Mouse (Mus musculus) heart, adult 11 months (tissue): ENCODE measurements around the gene Gm867.

ENCODE experiments used
- DNase-seq: peaks from one replicate; pipeline ENCODE4 v3.0.0; 2022

Gene Gm867

GRCm38 (mm10) chr10:75896208-75896607, 44.3 kb downstream of the Gm867 start:
- DNase-seq, result no peak

GRCm38 (mm10) chr10:75895730-75896129, 44.7 kb downstream of the Gm867 start:
- DNase-seq, result no peak

GRCm38 (mm10) chr10:75894601-75895000, 45.9 kb downstream of the Gm867 start:
- no peak for DNase-seq

GRCm38 (mm10) chr10:75893089-75893750, 47.3 kb downstream of the Gm867 start, which contains the start of gene Derl3:
Gene Derl3, plus strand, starts transcription at chr10:75893413.
- peak; percentile 100 for DNase-seq

GRCm38 (mm10) chr10:75889406-75890153, 50.9 kb downstream of the Gm867 start:
- DNase-seq, result peak; percentile 89
